Mouse (Mus musculus) testis, adult 2 months (tissue): ENCODE results near the gene 1700028J19Rik.

Experiments
- CTCF ChIP-seq: fragments of 200-500 bp; IDR thresholded peaks from 2 replicates; pipeline ENCODE4 v1.5.1; 2012; ENCODE audit warnings: low read depth, mild to moderate bottlenecking, inconsistent platforms, low read length, moderate library complexity; ENCODE audit not compliant: control insufficient read depth, insufficient read depth, insufficient replicate concordance
- POLR2A ChIP-seq: fragments of 200-500 bp; IDR thresholded peaks from 2 replicates; pipeline ENCODE4 v1.6.1; 2012; ENCODE audit warnings: low read depth, mild to moderate bottlenecking, inconsistent platforms, low read length, moderate library complexity; ENCODE audit not compliant: control insufficient read depth

- TF ChIP-seq CTCF (no peak), POLR2A (no peak)
Observed at GRCm38 (mm10) chr7:44276461-44277249, 30.2 kb upstream of the 1700028J19Rik start.
